Mouse (Mus musculus): ENCODE measurements at regions not wholly inside any gene's neighbourhood (a gene's known extent, or its start where the extent isn't known, plus 50 kb on each side); places are given as distances from the start of the nearest gene placed in this dataset.

DNA sequence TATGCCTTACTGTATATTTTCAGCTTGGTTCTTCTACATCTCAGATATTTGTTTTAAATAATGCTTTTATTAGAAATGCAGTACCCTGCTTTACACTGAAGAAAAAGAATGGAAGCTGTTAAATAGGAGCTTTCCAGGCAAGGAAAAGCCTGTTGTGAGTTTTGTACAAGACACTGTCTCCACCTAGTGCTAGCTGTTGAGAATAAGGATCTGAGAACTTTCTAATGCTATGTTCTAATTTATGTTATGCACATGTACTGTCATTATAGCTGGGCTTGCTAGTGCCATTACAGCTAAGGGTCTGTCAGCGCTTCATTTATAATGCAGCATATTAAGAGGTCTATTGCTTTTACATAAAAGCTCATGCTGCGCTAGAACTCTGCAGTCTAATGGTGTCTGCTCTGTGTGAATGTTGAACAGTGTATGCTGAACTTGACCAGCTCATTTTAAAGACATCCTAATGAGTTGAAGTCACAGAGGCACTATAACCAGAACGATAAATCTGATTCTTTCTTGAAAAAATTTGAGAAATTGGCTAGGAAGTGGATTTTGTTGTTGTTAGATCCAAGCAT is 315.4 kb upstream of the Dnajc24 start:
- peak; percentile 65 for ATAC-seq
- no peaks in the 10 kb centered on the region for H3K9me3 ChIP-seq (replicated peaks; ENCODE audit: control insufficient read depth, low read length)
- no peak overlapping the region for H3K27ac ChIP-seq (ENCODE audit: low read depth, low read length)
- no peak overlapping the region for H3K4me2 ChIP-seq (ENCODE audit: low read length)
- H3K4me1 ChIP-seq (ENCODE audit: control insufficient read depth, insufficient read depth, low read length), result no peaks in the 10 kb centered on the region
- H3K36me3 ChIP-seq (ENCODE audit: control insufficient read depth, insufficient read depth, low read length), result no peaks in the 10 kb centered on the region
- H3K27me3 ChIP-seq (replicated peaks; ENCODE audit: control insufficient read depth, insufficient read depth, low read length), result no peaks in the 10 kb centered on the region
- no peak overlapping the region for H3K9ac ChIP-seq (ENCODE audit: low read length)
- H3K4me3 ChIP-seq (ENCODE audit: low read depth, low read length), result no peak overlapping the region
- peak; percentile 80 for DNase-seq (ENCODE audit: low spot score)
- 75% methylated on average over 3 of the region's 3 CpGs for WGBS

DNA sequence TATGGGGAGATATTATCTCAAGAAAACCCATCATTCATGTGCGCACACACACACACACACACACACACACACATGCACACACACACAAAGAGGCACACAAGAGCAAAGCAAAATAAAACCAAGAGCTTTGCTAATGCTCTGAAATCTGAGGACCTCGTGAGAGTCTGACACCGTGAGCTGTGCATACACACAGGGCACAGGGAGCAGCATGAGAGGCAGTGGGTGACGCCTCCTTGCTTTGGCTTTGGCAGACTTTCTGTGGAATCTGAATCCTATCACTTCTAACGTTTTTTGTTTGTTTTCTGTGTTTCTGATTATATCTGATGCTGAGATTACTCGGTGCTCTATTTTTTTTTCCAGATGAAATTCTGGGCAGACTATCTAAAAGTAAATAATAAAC is 343.4 kb upstream of the Dnajc24 start:
- Histone ChIP-seq H3K4me1 (ENCODE audit: control insufficient read depth, insufficient read depth, low read length) (no peaks in the 10 kb centered on the region), H3K27me3 (replicated peaks; ENCODE audit: control insufficient read depth, insufficient read depth, low read length) (no peaks in the 10 kb centered on the region), H3K4me2 (ENCODE audit: low read length) (no peak overlapping the region), H3K4me3 (ENCODE audit: low read depth, low read length) (no peak overlapping the region), H3K9ac (ENCODE audit: low read length) (no peak overlapping the region), H3K36me3 (ENCODE audit: control insufficient read depth, insufficient read depth, low read length) (no peaks in the 10 kb centered on the region), H3K9me3 (replicated peaks; ENCODE audit: control insufficient read depth, low read length) (no peaks in the 10 kb centered on the region), H3K27ac (ENCODE audit: low read depth, low read length) (no peak overlapping the region)
- ATAC-seq (no peak), DNase-seq (ENCODE audit: low spot score) (no peak)
- 89% methylated on average over 6 of the region's 6 CpGs for WGBS

DNA sequence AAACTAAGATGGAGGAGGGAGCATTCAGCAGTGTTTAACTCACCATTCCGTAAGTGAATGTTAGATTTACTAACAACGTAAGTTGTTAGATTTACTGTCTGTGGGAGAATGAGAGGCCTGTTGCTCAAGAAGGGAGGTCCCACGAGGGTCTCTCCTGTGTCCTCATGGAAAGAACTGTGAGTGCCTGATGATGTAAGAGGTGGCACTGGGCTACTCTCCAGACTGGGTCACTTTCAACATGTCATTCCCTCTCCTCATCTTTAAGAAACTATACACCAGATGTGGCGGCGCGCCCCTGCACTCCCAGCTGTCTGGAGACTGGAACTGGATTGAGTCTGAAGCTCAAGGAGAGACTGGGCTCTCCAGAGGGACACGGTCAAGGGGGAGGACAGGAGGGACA is 343.9 kb upstream of the Dnajc24 start:
- ATAC-seq, result no peak
- Histone ChIP-seq H3K36me3 (ENCODE audit: control insufficient read depth, insufficient read depth, low read length) (no peaks in the 10 kb centered on the region), H3K4me2 (ENCODE audit: low read length) (no peak overlapping the region), H3K27me3 (replicated peaks; ENCODE audit: control insufficient read depth, insufficient read depth, low read length) (no peaks in the 10 kb centered on the region), H3K4me1 (ENCODE audit: control insufficient read depth, insufficient read depth, low read length) (no peaks in the 10 kb centered on the region), H3K4me3 (ENCODE audit: low read depth, low read length) (no peak overlapping the region), H3K9me3 (replicated peaks; ENCODE audit: control insufficient read depth, low read length) (no peaks in the 10 kb centered on the region), H3K9ac (ENCODE audit: low read length) (no peak overlapping the region), H3K27ac (ENCODE audit: low read depth, low read length) (no peak overlapping the region)
- no peak for DNase-seq (ENCODE audit: low spot score)
- 89% methylated on average over 7 of the region's 7 CpGs for WGBS

DNA sequence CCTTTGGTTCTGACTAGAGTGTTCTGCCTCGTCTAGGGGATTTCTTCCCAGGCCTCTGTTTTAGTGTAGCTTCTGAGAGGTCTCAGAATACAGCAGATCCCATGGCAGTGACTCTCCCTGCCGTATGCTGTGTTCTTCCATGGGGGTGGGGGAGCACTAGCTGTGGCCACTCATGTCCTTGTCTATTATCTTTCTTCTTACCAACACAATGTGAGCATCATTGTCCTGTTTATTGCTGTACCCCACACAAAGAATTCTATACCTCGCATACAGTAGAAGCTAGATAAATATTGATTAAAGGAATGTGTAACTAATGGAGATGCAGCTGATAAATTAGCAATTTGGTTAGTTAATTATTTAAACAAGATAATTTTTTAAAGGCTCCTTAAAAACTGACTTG is 337.5 kb upstream of the Mpped2 start:
- Histone ChIP-seq H3K27ac (ENCODE audit: low read depth, low read length) (no peak overlapping the region), H3K4me2 (ENCODE audit: low read length) (no peak overlapping the region), H3K4me1 (ENCODE audit: control insufficient read depth, insufficient read depth, low read length) (peaks cover 4% of the 10 kb centered on the region), H3K27me3 (replicated peaks; ENCODE audit: control insufficient read depth, insufficient read depth, low read length) (no peaks in the 10 kb centered on the region), H3K9ac (ENCODE audit: low read length) (no peak overlapping the region), H3K36me3 (ENCODE audit: control insufficient read depth, insufficient read depth, low read length) (no peaks in the 10 kb centered on the region), H3K4me3 (ENCODE audit: low read depth, low read length) (no peak overlapping the region), H3K9me3 (replicated peaks; ENCODE audit: control insufficient read depth, low read length) (no peaks in the 10 kb centered on the region)
- ATAC-seq, result peak; percentile 42
- 79% methylated on average over 3 of the region's 3 CpGs for WGBS
- no peak for DNase-seq (ENCODE audit: low spot score)

DNA sequence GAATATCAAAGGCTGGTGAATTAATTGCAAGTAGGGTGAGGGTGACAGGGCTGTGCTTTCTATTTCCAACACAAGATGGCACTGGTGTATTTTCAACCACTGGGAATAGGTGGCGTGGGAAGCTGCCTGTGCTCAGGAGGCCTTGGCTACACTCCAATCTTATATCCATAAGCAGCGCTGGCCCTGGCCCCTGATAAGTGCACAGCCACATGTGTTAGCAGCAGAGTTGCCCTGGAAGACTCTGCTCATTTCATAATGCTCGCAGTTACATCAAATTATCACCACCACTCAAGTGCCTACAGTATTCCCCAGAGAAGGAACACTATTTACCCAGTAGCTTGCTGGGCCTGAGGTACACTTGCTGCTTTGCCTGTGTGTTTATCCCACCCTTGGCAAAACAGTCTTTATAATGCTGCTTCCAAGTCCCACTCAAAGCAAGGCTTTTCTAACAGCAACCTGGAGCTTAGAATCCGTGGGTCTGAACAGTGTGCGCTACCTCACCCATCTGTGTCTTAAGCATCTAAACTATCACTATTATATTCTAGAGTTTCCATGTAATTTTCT is 337.0 kb upstream of the Mpped2 start:
- H3K4me1 ChIP-seq (ENCODE audit: control insufficient read depth, insufficient read depth, low read length), result peaks cover 4% of the 10 kb centered on the region
- H3K27ac ChIP-seq (ENCODE audit: low read depth, low read length), result no peak overlapping the region
- 31% methylated on average over 5 of the region's 5 CpGs for WGBS
- H3K4me2 ChIP-seq (ENCODE audit: low read length), result no peak overlapping the region
- H3K27me3 ChIP-seq (replicated peaks; ENCODE audit: control insufficient read depth, insufficient read depth, low read length), result no peaks in the 10 kb centered on the region
- H3K9me3 ChIP-seq (replicated peaks; ENCODE audit: control insufficient read depth, low read length), result no peaks in the 10 kb centered on the region
- DNase-seq (ENCODE audit: low spot score) (peak; percentile 94), ATAC-seq (peak; percentile 96)
- H3K9ac ChIP-seq (ENCODE audit: low read length), result no peak overlapping the region
- no peak overlapping the region for H3K4me3 ChIP-seq (ENCODE audit: low read depth, low read length)
- H3K36me3 ChIP-seq (ENCODE audit: control insufficient read depth, insufficient read depth, low read length), result no peaks in the 10 kb centered on the region

DNA sequence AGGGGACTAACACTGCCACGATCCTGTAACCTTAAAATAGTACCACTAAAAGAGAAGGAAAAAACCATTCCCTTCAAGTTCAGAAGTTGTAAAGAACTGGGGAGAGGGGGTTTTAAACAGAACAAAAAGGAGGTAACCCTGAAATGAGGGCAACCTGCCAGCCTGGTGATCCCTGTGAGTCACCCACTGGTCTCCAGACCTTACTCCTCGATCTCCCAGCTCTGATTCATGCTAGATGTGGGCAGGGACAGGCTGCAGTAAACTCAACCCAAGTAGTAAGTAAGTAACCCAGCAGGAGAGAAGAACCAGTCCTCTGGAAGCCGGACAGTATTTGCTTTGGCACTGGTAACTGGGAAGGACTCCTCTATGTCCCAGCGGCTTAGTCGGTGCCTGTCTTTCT is 324.4 kb upstream of the Mpped2 start:
- no peak overlapping the region for H3K4me2 ChIP-seq (ENCODE audit: low read length)
- no peaks in the 10 kb centered on the region for H3K36me3 ChIP-seq (ENCODE audit: control insufficient read depth, insufficient read depth, low read length)
- no peaks in the 10 kb centered on the region for H3K4me1 ChIP-seq (ENCODE audit: control insufficient read depth, insufficient read depth, low read length)
- H3K4me3 ChIP-seq (ENCODE audit: low read depth, low read length), result no peak overlapping the region
- DNase-seq (ENCODE audit: low spot score) (no peak), ATAC-seq (no peak)
- no peaks in the 10 kb centered on the region for H3K27me3 ChIP-seq (replicated peaks; ENCODE audit: control insufficient read depth, insufficient read depth, low read length)
- no peaks in the 10 kb centered on the region for H3K9me3 ChIP-seq (replicated peaks; ENCODE audit: control insufficient read depth, low read length)
- H3K9ac ChIP-seq (ENCODE audit: low read length), result no peak overlapping the region
- 91% methylated on average over 5 of the region's 5 CpGs for WGBS
- H3K27ac ChIP-seq (ENCODE audit: low read depth, low read length), result no peak overlapping the region

DNA sequence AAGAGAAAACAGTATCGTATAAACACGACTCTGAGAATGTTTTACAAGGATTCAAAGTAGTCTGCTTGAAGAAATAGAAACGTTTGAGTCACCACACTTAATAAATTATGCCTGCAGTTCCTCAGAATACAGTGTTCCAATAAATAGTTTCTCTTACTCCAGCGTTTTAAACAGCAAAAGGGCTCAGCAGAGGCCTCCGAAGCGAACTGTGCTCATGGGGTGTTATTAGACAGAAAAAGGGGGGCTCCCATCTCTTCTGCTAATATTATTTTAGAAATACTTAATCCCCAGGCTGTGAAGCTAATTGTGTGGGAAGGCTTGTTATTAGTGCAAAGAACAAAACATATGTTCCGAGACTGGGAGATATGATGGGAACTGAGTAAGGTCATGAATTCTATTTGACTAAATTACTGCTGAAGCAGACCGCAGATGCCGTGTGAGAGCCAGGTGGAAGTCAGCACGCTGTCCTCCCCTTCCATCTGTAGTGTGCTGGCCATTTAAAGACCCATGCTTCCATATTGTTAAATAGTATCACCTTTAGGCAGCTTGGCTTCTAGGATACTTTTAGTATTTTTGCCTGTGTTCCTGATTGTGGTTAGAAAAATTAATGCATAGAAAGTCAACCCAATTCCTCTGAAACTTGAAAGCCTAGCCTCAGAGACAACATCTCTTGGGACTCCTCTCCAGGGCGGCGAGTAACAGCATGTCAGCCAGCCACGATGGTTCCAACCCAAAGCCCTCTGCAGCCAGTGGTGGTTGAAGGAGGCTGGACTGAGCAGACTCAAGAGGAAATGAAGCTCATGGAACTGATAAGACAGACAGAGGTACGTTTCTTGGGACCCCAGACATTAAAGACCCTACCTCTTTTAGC is 309.4 kb upstream of the Mpped2 start:
- no peak for ATAC-seq
- H3K4me2 ChIP-seq (ENCODE audit: low read length), result no peak overlapping the region
- no peaks in the 10 kb centered on the region for H3K4me1 ChIP-seq (ENCODE audit: control insufficient read depth, insufficient read depth, low read length)
- DNase-seq (ENCODE audit: low spot score), result peak; percentile 28
- no peaks in the 10 kb centered on the region for H3K27me3 ChIP-seq (replicated peaks; ENCODE audit: control insufficient read depth, insufficient read depth, low read length)
- H3K9me3 ChIP-seq (replicated peaks; ENCODE audit: control insufficient read depth, low read length), result no peaks in the 10 kb centered on the region
- WGBS, result 73% methylated on average over 14 of the region's 14 CpGs
- no peak overlapping the region for H3K4me3 ChIP-seq (ENCODE audit: low read depth, low read length)
- H3K27ac ChIP-seq (ENCODE audit: low read depth, low read length), result no peak overlapping the region
- no peaks in the 10 kb centered on the region for H3K36me3 ChIP-seq (ENCODE audit: control insufficient read depth, insufficient read depth, low read length)
- no peak overlapping the region for H3K9ac ChIP-seq (ENCODE audit: low read length)

DNA sequence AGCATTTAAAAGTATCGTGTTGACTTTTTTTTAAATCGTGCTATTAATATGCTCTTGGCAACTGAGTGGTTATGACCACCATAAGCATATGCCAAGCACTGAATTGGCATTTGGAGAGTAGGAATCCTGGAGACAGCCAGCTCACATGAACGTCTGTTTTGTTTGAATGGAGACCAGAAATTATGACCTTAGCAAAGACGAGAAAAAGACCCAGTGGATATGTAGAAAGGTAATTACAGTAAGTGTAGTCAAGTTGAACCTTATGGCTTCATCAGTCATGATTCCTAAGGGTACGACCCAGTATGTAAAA is 308.8 kb upstream of the Mpped2 start:
- Histone ChIP-seq H3K36me3 (ENCODE audit: control insufficient read depth, insufficient read depth, low read length) (no peaks in the 10 kb centered on the region), H3K4me2 (ENCODE audit: low read length) (no peak overlapping the region), H3K4me1 (ENCODE audit: control insufficient read depth, insufficient read depth, low read length) (no peaks in the 10 kb centered on the region), H3K27me3 (replicated peaks; ENCODE audit: control insufficient read depth, insufficient read depth, low read length) (no peaks in the 10 kb centered on the region), H3K4me3 (ENCODE audit: low read depth, low read length) (no peak overlapping the region), H3K27ac (ENCODE audit: low read depth, low read length) (no peak overlapping the region), H3K9ac (ENCODE audit: low read length) (no peak overlapping the region), H3K9me3 (replicated peaks; ENCODE audit: control insufficient read depth, low read length) (no peaks in the 10 kb centered on the region)
- 83% methylated on average over 5 of the region's 5 CpGs for WGBS
- DNase-seq (ENCODE audit: low spot score) (no peak), ATAC-seq (no peak)

DNA sequence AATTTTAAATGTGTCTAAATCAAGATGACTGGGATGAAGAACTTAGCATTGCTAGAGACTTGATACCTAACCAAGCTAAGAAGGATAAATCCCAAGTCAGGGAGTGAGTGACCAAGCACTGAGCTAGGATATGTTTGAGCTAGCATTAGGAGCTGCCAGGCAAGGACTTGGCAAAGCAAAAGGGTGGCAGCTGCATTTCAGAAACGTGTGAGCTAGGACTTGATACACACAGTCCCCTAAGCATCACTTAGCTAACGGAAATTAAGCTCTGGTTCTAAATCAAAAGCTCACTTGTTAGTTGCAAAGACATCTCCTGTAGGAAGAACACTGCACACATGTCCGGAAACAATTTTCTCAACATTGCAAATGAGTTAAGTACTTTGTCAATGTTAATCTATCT is 308.2 kb upstream of the Mpped2 start:
- Histone ChIP-seq H3K9me3 (replicated peaks; ENCODE audit: control insufficient read depth, low read length) (no peaks in the 10 kb centered on the region), H3K9ac (ENCODE audit: low read length) (no peak overlapping the region), H3K27me3 (replicated peaks; ENCODE audit: control insufficient read depth, insufficient read depth, low read length) (no peaks in the 10 kb centered on the region), H3K4me1 (ENCODE audit: control insufficient read depth, insufficient read depth, low read length) (no peaks in the 10 kb centered on the region), H3K27ac (ENCODE audit: low read depth, low read length) (no peak overlapping the region), H3K4me2 (ENCODE audit: low read length) (no peak overlapping the region), H3K4me3 (ENCODE audit: low read depth, low read length) (no peak overlapping the region), H3K36me3 (ENCODE audit: control insufficient read depth, insufficient read depth, low read length) (no peaks in the 10 kb centered on the region)
- DNase-seq (ENCODE audit: low spot score) (peak; percentile 46), ATAC-seq (no peak)
- WGBS, result 70% methylated on average over 3 of the region's 3 CpGs

All from forebrain, embryonic 14.5 days (tissue).